Mouse (Mus musculus) midbrain, postnatal 0 days (tissue): Measurements from ENCODE around the gene Kmt2e. TPM values are rescaled to one million over a fixed set of nuclear protein-coding genes. Genes with fewer than 3 reads are reported as not detected.

Experiments
- ATAC-seq: fragments of 200-750 bp; cut with Nextera tagmentation; 2 replicates; pipeline ENCODE4 v1.8.0; 2017; ENCODE audit warnings: moderate number of reproducible peaks, mild to moderate bottlenecking, moderate TSS enrichment, moderate library complexity; ENCODE audit not compliant: low FRiP score
- DNase-seq: peaks from one replicate; pipeline ENCODE4 v3.0.0-alpha.2; 2015; ENCODE audit warnings: low spot score
- H3K27ac ChIP-seq: fragments of 300-500 bp; sonication (generic); 2 replicates; pipeline ENCODE4 v1.5.1; 2014; ENCODE audit warnings: low read depth, mild to moderate bottlenecking, low read length, mixed read lengths
- H3K27me3 ChIP-seq: fragments of 300-500 bp; sonication (generic); 2 replicates; pipeline ENCODE4 v1.6.1; 2014; ENCODE audit warnings: low read length, control low read depth, mixed read lengths; ENCODE audit not compliant: insufficient read depth
- H3K36me3 ChIP-seq: fragments of 300-500 bp; sonication (generic); 2 replicates; pipeline ENCODE4 v1.6.1; 2014; ENCODE audit warnings: low read length, control low read depth, mixed read lengths; ENCODE audit not compliant: insufficient read depth
- H3K4me1 ChIP-seq: fragments of 300-500 bp; sonication (generic); 2 replicates; pipeline ENCODE4 v1.6.1; 2014; ENCODE audit warnings: mild to moderate bottlenecking, control low read depth, antibody characterized with exemption, low read length, mixed read lengths; ENCODE audit not compliant: insufficient read depth
- H3K4me2 ChIP-seq: fragments of 300-500 bp; sonication (generic); 2 replicates; pipeline ENCODE4 v1.6.1; 2014; ENCODE audit warnings: low read depth, mild to moderate bottlenecking, low read length, mixed read lengths; ENCODE audit not compliant: poor library complexity, severe bottlenecking
- H3K4me3 ChIP-seq: fragments of 300-500 bp; sonication (generic); 2 replicates; pipeline ENCODE4 v1.5.1; 2014; ENCODE audit warnings: low read depth, mild to moderate bottlenecking, low read length, moderate library complexity
- H3K9ac ChIP-seq: fragments of 300-500 bp; sonication (generic); replicated peaks from 2 replicates; pipeline ENCODE4 v1.6.1; 2014; ENCODE audit warnings: mild to moderate bottlenecking, low read length, moderate library complexity, mixed read lengths; ENCODE audit not compliant: poor library complexity, severe bottlenecking
- H3K9me3 ChIP-seq: fragments of 300-500 bp; sonication (generic); 2 replicates; pipeline ENCODE4 v1.6.1; 2016; ENCODE audit warnings: low read length, control low read depth
- CTCF ChIP-seq: IDR thresholded peaks from 2 replicates; pipeline ENCODE4 v1.5.1; 2016; ENCODE audit warnings: antibody characterized with exemption, mild to moderate bottlenecking
- WGBS: fragments of 180-500 bp; shearing (Covaris S2); extraction: QIAGEN DNeasy Blood & Tissue Kit; methylation state at CpG from one replicate; pipeline ENCODE4 v1.1.7; 2014; 5-methylcytosine and 5-hydroxymethylcytosine counted together
- polyA plus RNA-seq: library from polyadenylated mRNA; unstranded; fragments of >200 nt; fragmentation: Nextera tagmentation; extraction: Ambion mirVana; gene quantifications from 2 replicates; pipeline ENCODE4 v1.2.1, GENCODE M21; 2015
- total RNA-seq: library from RNA; depleted of rRNA; stranded (reverse); fragments of >200 nt; gene quantifications from 2 replicates; pipeline ENCODE4 v1.2.3, GENCODE M21; 2014

The Kmt2e gene
- total and polyA plus RNA-seq, 2 experiments from 2014 or later: 49.3 to 144 TPM

GRCm38 (mm10) chr5:23416286-23416643 lies 18.0 kb upstream of the Kmt2e start:
- Histone ChIP-seq H3K9me3 (no peaks in the 10 kb centered on the region), H3K4me1 (peaks cover 4% of the 10 kb centered on the region; the same call in 1 of the 2 replicates), H3K4me2 (peak overlapping the region; percentile 7), H3K27me3 (no peaks in the 10 kb centered on the region), H3K27ac (0 out of 2 replicates have a peak overlapping the region, but pooled peaks have one; percentile 63), H3K4me3 (no peak overlapping the region), H3K36me3 (peaks cover 5% of the 10 kb centered on the region; the same call in 1 of the 2 replicates), H3K9ac (no peak overlapping the region)
- no peak for ATAC-seq
- TF ChIP-seq CTCF: no peak
- WGBS: 50% methylated on average over 6 of the region's 6 CpGs
- DNase-seq: no peak

GRCm38 (mm10) chr5:23417716-23418115 lies 16.5 kb upstream of the Kmt2e start:
- peak overlapping the region; percentile 62 for H3K4me2 ChIP-seq
- TF ChIP-seq CTCF: no peak
- no peak for ATAC-seq
- no peaks in the 10 kb centered on the region for H3K36me3 ChIP-seq
- H3K9ac ChIP-seq: peak overlapping the region; percentile 80
- H3K4me3 ChIP-seq: peak overlapping the region; percentile 58
- H3K27me3 ChIP-seq: no peaks in the 10 kb centered on the region
- WGBS: 65% methylated on average over 2 of the region's 2 CpGs
- H3K4me1 ChIP-seq: peaks cover 4% of the 10 kb centered on the region; the same call in 1 of the 2 replicates
- peak overlapping the region; percentile 97 for H3K27ac ChIP-seq
- H3K9me3 ChIP-seq: no peaks in the 10 kb centered on the region
- DNase-seq: no peak

GRCm38 (mm10) chr5:23418147-23418781 lies 16.0 kb upstream of the Kmt2e start:
- Histone ChIP-seq H3K36me3 (no peaks in the 10 kb centered on the region), H3K9me3 (no peaks in the 10 kb centered on the region), H3K9ac (peak overlapping the region; percentile 80), H3K4me1 (peaks cover 4% of the 10 kb centered on the region; the same call in 1 of the 2 replicates), H3K4me2 (peak overlapping the region; percentile 62), H3K4me3 (peak overlapping the region; percentile 58), H3K27ac (peak overlapping the region; percentile 97), H3K27me3 (no peaks in the 10 kb centered on the region)
- no peak; the same call in 1 of the 2 replicates for TF ChIP-seq CTCF
- ATAC-seq: peak; percentile 86
- DNase-seq: peak; percentile 85
- WGBS: under 1% methylated on average over 40 of the region's 40 CpGs

GRCm38 (mm10) chr5:23418797-23419595 lies 15.2 kb upstream of the Kmt2e start:
- 2% methylated on average over 18 of the region's 18 CpGs for WGBS
- peak overlapping the region; percentile 62 for H3K4me2 ChIP-seq
- peak; percentile 60 for TF ChIP-seq CTCF
- peak overlapping the region; percentile 97 for H3K27ac ChIP-seq
- H3K4me3 ChIP-seq: peak overlapping the region; percentile 58
- peaks cover 4% of the 10 kb centered on the region; the same call in 1 of the 2 replicates for H3K4me1 ChIP-seq
- H3K9me3 ChIP-seq: no peaks in the 10 kb centered on the region
- peak; percentile 20; the same call in 1 of the 2 replicates for ATAC-seq
- H3K9ac ChIP-seq: peak overlapping the region; percentile 80
- 0 out of 2 replicates have a peak, but pooled peaks cover 2% of the 10 kb centered on the region for H3K36me3 ChIP-seq
- no peaks in the 10 kb centered on the region for H3K27me3 ChIP-seq
- DNase-seq: peak; percentile 58

GRCm38 (mm10) chr5:23419616-23420170 lies 14.5 kb upstream of the Kmt2e start:
- no peak for TF ChIP-seq CTCF
- H3K36me3 ChIP-seq: 0 out of 2 replicates have a peak, but pooled peaks cover 2% of the 10 kb centered on the region
- H3K27ac ChIP-seq: peak overlapping the region; percentile 97
- 28% methylated on average over 7 of the region's 7 CpGs for WGBS
- H3K27me3 ChIP-seq: no peaks in the 10 kb centered on the region
- peaks cover 4% of the 10 kb centered on the region; the same call in 1 of the 2 replicates for H3K4me1 ChIP-seq
- no peak for ATAC-seq
- no peaks in the 10 kb centered on the region for H3K9me3 ChIP-seq
- no peak overlapping the region for H3K4me3 ChIP-seq
- peak overlapping the region; percentile 13; the same call in 1 of the 2 replicates for H3K9ac ChIP-seq
- peak overlapping the region; percentile 62; the same call in 1 of the 2 replicates for H3K4me2 ChIP-seq
- no peak for DNase-seq
